Mouse (Mus musculus): ENCODE results near the gene Cnot6l. TPM values are rescaled to one million over a fixed set of nuclear protein-coding genes. Genes with fewer than 3 reads are reported as not detected.

Cnot6l gene
- polyA plus RNA-seq, 1 experiment from 2014 or later = 25.5 TPM

DNA sequence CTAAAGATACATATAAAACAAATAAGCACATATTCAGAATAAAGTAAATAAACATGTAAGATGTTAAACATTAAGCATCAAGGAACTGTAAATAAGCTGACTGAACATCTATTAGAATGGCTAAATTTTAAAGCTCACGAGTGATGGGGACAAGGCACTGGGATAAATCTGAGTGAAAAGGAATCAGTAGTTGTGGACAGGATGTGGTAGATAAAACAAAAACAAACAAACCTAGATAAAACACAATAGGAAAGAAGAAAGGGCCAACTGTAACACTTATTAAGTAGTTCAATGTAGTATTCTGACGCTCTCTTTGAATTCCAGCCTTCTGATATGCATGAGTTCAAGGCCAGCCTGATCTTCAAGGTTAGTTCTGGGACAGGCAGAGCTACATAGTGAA is 21.6 kb downstream of the Cnot6l start:
- Histone ChIP-seq H3K4me3 (ENCODE audit: low read depth, low read length) (no peak overlapping the region), H3K36me3 (ENCODE audit: control insufficient read depth, insufficient read depth, low read length) (no peaks in the 10 kb centered on the region), H3K9ac (replicated peaks; ENCODE audit: low read depth, low read length) (no peak overlapping the region), H3K9me3 (ENCODE audit: control insufficient read depth, low read depth, low read length) (no peaks in the 10 kb centered on the region), H3K27ac (ENCODE audit: low read length) (no peak overlapping the region), H3K4me1 (ENCODE audit: control insufficient read depth, insufficient read depth, low read length) (0 out of 2 replicates have a peak, but pooled peaks cover 3% of the 10 kb centered on the region), H3K4me2 (replicated peaks; ENCODE audit: low read depth, low read length) (no peak overlapping the region), H3K27me3 (ENCODE audit: control insufficient read depth, insufficient read depth, low read length) (no peaks in the 10 kb centered on the region)
- no peak for ATAC-seq (ENCODE audit: insufficient number of reproducible peaks, insufficient read depth, low FRiP score, low read depth)
- 71% methylated on average over 2 of the region's 2 CpGs for WGBS

DNA sequence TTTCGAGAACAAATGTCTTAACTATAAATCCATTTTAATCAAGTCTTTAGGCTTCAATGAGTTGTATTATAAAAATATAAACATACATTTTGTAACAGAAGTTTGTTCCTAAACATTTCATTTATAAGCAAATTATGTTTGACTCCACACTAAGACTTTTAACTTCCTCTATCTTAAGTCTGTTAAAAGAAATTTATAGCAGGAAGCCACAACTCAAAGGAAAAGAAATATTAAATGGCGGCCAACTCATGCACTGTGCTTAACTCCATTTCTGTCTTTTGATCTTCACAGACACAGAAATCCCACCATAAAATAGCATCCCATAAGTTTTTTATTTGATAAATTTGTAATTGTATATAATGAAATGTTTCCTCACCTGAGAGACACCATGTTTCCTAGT is 33.3 kb downstream of the Cnot6l start:
- Histone ChIP-seq H3K36me3 (ENCODE audit: control insufficient read depth, insufficient read depth, low read length) (peaks cover 11% of the 10 kb centered on the region), H3K27ac (ENCODE audit: low read length) (no peak overlapping the region), H3K27me3 (ENCODE audit: control insufficient read depth, insufficient read depth, low read length) (no peaks in the 10 kb centered on the region), H3K4me3 (ENCODE audit: low read depth, low read length) (no peak overlapping the region), H3K9me3 (ENCODE audit: control insufficient read depth, low read depth, low read length) (no peaks in the 10 kb centered on the region), H3K4me2 (replicated peaks; ENCODE audit: low read depth, low read length) (no peak overlapping the region), H3K9ac (replicated peaks; ENCODE audit: low read depth, low read length) (no peak overlapping the region), H3K4me1 (ENCODE audit: control insufficient read depth, insufficient read depth, low read length) (no peaks in the 10 kb centered on the region)
- 90% methylated on average over 2 of the region's 2 CpGs for WGBS
- no peak for ATAC-seq (ENCODE audit: insufficient number of reproducible peaks, insufficient read depth, low FRiP score, low read depth)

DNA sequence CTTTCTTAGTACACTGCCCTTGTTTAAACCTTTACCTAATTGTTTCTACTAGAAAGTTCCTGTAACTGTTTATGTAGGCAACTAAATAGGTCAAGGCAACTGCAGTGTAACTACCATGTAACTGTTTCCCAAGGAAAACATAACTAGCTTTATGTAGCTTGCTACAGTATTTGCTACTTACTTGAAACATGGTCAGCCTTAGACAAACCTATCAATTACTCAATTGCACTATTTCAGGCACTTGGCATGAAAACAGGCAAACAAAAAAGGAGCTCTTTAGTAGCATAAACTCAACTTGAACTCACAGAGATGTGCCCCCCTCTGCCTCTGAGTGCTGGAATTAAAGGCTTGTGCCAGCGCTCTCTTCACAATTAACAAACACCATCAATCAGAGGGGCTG is 37.1 kb downstream of the Cnot6l start:
- Histone ChIP-seq H3K36me3 (ENCODE audit: control insufficient read depth, insufficient read depth, low read length) (peaks cover 11% of the 10 kb centered on the region), H3K27me3 (ENCODE audit: control insufficient read depth, insufficient read depth, low read length) (no peaks in the 10 kb centered on the region), H3K4me2 (replicated peaks; ENCODE audit: low read depth, low read length) (no peak overlapping the region), H3K27ac (ENCODE audit: low read length) (no peak overlapping the region), H3K9ac (replicated peaks; ENCODE audit: low read depth, low read length) (no peak overlapping the region), H3K9me3 (ENCODE audit: control insufficient read depth, low read depth, low read length) (no peaks in the 10 kb centered on the region), H3K4me1 (ENCODE audit: control insufficient read depth, insufficient read depth, low read length) (no peaks in the 10 kb centered on the region), H3K4me3 (ENCODE audit: low read depth, low read length) (no peak overlapping the region)
- no peak for ATAC-seq (ENCODE audit: insufficient number of reproducible peaks, insufficient read depth, low FRiP score, low read depth)
- WGBS = 80% methylated on average over 1 of the region's 1 CpGs

DNA sequence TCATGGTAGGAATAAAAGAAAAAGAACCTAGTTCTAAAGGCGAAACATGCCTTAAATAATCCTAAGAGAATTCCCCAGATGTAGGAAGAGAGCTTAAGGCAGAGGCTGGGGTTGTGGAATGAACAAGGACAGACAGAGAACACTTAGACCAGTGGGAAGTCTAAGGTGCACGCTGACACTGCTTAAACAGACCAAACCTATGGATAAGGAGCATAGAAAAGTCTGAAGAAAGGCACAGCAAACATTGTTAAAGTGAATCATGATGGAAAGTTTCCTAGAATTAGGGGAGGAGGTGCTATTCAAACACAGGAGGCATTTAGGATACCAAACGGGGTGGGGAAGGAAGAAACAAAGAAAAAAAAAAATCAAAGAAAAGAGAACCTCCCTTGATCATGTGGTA is 49.0 kb downstream of the Cnot6l start:
- H3K4me1 ChIP-seq (ENCODE audit: control insufficient read depth, insufficient read depth, low read length) = no peaks in the 10 kb centered on the region
- ATAC-seq (ENCODE audit: insufficient number of reproducible peaks, insufficient read depth, low FRiP score, low read depth) = no peak
- no peak overlapping the region for H3K4me3 ChIP-seq (ENCODE audit: low read depth, low read length)
- H3K36me3 ChIP-seq (ENCODE audit: control insufficient read depth, insufficient read depth, low read length) = no peaks in the 10 kb centered on the region
- H3K9ac ChIP-seq (replicated peaks; ENCODE audit: low read depth, low read length) = no peak overlapping the region
- no peaks in the 10 kb centered on the region for H3K9me3 ChIP-seq (ENCODE audit: control insufficient read depth, low read depth, low read length)
- WGBS = 78% methylated on average over 3 of the region's 3 CpGs
- no peak overlapping the region for H3K27ac ChIP-seq (ENCODE audit: low read length)
- H3K4me2 ChIP-seq (replicated peaks; ENCODE audit: low read depth, low read length) = no peak overlapping the region
- H3K27me3 ChIP-seq (ENCODE audit: control insufficient read depth, insufficient read depth, low read length) = no peaks in the 10 kb centered on the region

DNA sequence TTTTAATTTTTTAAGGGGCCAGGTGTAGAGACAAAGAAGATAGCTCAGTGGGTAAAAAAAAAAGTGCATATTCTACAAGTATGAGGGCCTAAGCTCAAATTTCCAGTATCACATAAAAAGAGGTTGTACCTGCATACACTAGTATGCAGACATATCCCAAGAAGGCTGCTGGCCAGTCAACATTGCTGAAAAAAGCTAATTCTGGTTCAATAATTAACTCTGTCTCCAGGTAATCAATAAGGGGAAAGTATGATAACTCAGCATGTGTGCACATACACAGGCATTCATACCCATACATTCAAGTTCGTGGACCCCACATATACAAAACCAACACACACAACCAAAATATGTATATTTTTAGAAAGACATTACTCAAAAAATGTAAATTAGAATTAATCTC is 59.3 kb downstream of the Cnot6l start:
- Histone ChIP-seq H3K4me2 (replicated peaks; ENCODE audit: low read depth, low read length) (no peak overlapping the region), H3K9ac (replicated peaks; ENCODE audit: low read depth, low read length) (no peak overlapping the region), H3K27ac (ENCODE audit: low read length) (no peak overlapping the region), H3K4me3 (ENCODE audit: low read depth, low read length) (no peak overlapping the region), H3K27me3 (ENCODE audit: control insufficient read depth, insufficient read depth, low read length) (no peaks in the 10 kb centered on the region), H3K4me1 (ENCODE audit: control insufficient read depth, insufficient read depth, low read length) (no peaks in the 10 kb centered on the region), H3K36me3 (ENCODE audit: control insufficient read depth, insufficient read depth, low read length) (peaks cover 4% of the 10 kb centered on the region), H3K9me3 (ENCODE audit: control insufficient read depth, low read depth, low read length) (no peaks in the 10 kb centered on the region)
- ATAC-seq (ENCODE audit: insufficient number of reproducible peaks, insufficient read depth, low FRiP score, low read depth) = no peak
- 80% methylated on average over 1 of the region's 1 CpGs for WGBS

DNA sequence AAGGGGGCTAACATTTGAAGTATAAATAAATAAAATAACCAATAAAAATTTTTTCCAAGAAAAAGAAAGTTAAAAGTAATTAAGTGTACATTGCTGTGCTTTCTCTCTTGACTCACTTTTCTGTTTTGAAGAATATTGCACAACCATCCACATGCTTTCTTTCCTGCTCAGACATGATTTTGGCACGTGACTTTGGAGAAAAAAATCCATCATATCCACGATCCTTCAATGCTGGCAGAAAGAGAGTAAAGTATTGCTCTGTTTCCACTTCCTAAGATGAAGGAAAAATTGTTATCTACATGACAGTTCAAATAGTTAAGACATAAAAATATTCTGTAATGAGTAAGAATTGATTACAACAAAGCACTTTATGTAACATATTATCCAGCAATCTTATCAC is 72.5 kb downstream of the Cnot6l start:
- H3K27ac ChIP-seq (ENCODE audit: low read length) = no peak overlapping the region
- H3K9me3 ChIP-seq (ENCODE audit: control insufficient read depth, low read depth, low read length) = no peaks in the 10 kb centered on the region
- WGBS = 79% methylated on average over 2 of the region's 2 CpGs
- peaks cover 2% of the 10 kb centered on the region; the same call in 1 of the 2 replicates for H3K36me3 ChIP-seq (ENCODE audit: control insufficient read depth, insufficient read depth, low read length)
- no peak overlapping the region for H3K9ac ChIP-seq (replicated peaks; ENCODE audit: low read depth, low read length)
- H3K4me2 ChIP-seq (replicated peaks; ENCODE audit: low read depth, low read length) = no peak overlapping the region
- no peaks in the 10 kb centered on the region for H3K27me3 ChIP-seq (ENCODE audit: control insufficient read depth, insufficient read depth, low read length)
- H3K4me3 ChIP-seq (ENCODE audit: low read depth, low read length) = no peak overlapping the region
- no peaks in the 10 kb centered on the region for H3K4me1 ChIP-seq (ENCODE audit: control insufficient read depth, insufficient read depth, low read length)
- ATAC-seq (ENCODE audit: insufficient number of reproducible peaks, insufficient read depth, low FRiP score, low read depth) = no peak

DNA sequence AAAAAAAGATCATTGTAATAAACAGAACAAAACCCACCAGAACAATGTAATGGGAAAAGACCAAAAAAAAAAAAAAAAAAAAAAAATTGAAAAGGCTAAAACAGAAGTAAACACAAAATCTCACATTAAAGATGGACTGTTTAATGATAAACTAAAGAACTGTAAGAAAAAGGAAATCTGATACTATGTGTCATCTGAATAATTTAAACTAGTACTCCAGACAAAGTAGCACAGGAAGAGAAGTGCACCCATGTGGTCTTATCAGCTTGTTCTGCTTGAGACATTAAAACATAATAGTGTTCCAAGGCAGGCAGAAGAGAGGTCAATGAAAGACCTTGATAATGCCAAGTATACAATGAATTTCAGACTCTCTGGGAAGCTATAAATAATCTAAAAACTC is 78.6 kb downstream of the Cnot6l start:
- ATAC-seq (ENCODE audit: insufficient number of reproducible peaks, insufficient read depth, low FRiP score, low read depth) = no peak
- Histone ChIP-seq H3K4me3 (ENCODE audit: low read depth, low read length) (no peak overlapping the region), H3K9ac (replicated peaks; ENCODE audit: low read depth, low read length) (no peak overlapping the region), H3K4me1 (ENCODE audit: control insufficient read depth, insufficient read depth, low read length) (no peaks in the 10 kb centered on the region), H3K4me2 (replicated peaks; ENCODE audit: low read depth, low read length) (no peak overlapping the region), H3K27me3 (ENCODE audit: control insufficient read depth, insufficient read depth, low read length) (no peaks in the 10 kb centered on the region), H3K27ac (ENCODE audit: low read length) (no peak overlapping the region), H3K36me3 (ENCODE audit: control insufficient read depth, insufficient read depth, low read length) (peaks cover 13% of the 10 kb centered on the region), H3K9me3 (ENCODE audit: control insufficient read depth, low read depth, low read length) (no peaks in the 10 kb centered on the region)

DNA sequence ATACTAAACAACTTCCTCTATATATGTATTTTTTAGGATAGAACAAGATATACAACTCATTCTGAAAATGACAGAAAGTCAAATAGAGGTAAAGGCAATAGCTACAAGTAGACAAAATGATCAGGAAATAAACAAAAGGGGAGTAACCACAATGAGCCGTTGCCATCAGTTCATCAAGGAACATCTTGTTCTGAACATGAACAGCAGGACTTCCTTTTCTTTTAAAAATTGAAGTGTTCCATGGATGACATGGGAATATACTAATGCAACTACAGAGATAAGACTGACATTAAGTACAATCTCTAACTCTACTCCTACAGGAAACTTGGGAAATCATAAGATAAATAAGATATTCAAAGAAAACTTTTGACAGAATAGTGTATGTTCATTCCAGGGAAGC is 84.9 kb downstream of the Cnot6l start:
- Histone ChIP-seq H3K9me3 (ENCODE audit: control insufficient read depth, low read depth, low read length) (no peaks in the 10 kb centered on the region), H3K36me3 (ENCODE audit: control insufficient read depth, insufficient read depth, low read length) (peaks cover 24% of the 10 kb centered on the region), H3K4me2 (replicated peaks; ENCODE audit: low read depth, low read length) (no peak overlapping the region), H3K27ac (ENCODE audit: low read length) (no peak overlapping the region), H3K27me3 (ENCODE audit: control insufficient read depth, insufficient read depth, low read length) (no peaks in the 10 kb centered on the region), H3K4me1 (ENCODE audit: control insufficient read depth, insufficient read depth, low read length) (no peaks in the 10 kb centered on the region), H3K9ac (replicated peaks; ENCODE audit: low read depth, low read length) (no peak overlapping the region), H3K4me3 (ENCODE audit: low read depth, low read length) (no peak overlapping the region)
- 70% methylated on average over 1 of the region's 1 CpGs for WGBS
- ATAC-seq (ENCODE audit: insufficient number of reproducible peaks, insufficient read depth, low FRiP score, low read depth) = no peak

DNA sequence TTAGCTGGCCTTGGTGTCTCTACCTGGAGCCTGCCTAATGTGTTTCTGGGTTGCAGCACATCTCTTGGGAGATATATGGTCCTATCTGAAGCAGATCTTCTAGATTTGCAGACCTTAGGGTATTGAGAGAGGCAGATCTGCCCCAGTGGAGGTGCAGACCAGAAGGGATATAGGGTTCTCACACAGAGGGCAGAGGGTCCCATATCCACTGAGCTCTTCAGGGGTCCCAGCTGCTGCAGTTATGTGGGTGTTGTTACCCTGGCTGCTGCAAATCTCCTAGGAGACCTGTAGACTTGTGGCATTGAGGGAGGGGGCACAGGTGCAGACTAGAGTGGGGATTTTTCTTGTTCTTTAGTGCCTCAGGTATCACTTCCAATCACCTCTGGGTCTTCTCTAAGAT is 98.4 kb downstream of the Cnot6l start:
- Histone ChIP-seq H3K9me3 (ENCODE audit: control insufficient read depth, low read depth, low read length) (no peaks in the 10 kb centered on the region), H3K4me1 (ENCODE audit: control insufficient read depth, insufficient read depth, low read length) (no peaks in the 10 kb centered on the region), H3K36me3 (ENCODE audit: control insufficient read depth, insufficient read depth, low read length) (no peaks in the 10 kb centered on the region), H3K4me3 (ENCODE audit: low read depth, low read length) (no peak overlapping the region), H3K9ac (replicated peaks; ENCODE audit: low read depth, low read length) (no peak overlapping the region), H3K27ac (ENCODE audit: low read length) (no peak overlapping the region), H3K27me3 (ENCODE audit: control insufficient read depth, insufficient read depth, low read length) (no peaks in the 10 kb centered on the region), H3K4me2 (replicated peaks; ENCODE audit: low read depth, low read length) (no peak overlapping the region)
- no peak for ATAC-seq (ENCODE audit: insufficient number of reproducible peaks, insufficient read depth, low FRiP score, low read depth)

Measured in stomach, embryonic 14.5 days (tissue).